Mouse (Mus musculus): ENCODE results near the gene Gm10681. TPM values are rescaled to one million over a fixed set of nuclear protein-coding genes. Genes with fewer than 3 reads are reported as not detected.

The Gm10681 gene
- polyA plus RNA-seq, 1 experiment from 2014 or later = not detected

Other genes starting within 250 kb of the Gm10681 start
- gene Phgdh, start 248.8 kb downstream of the Gm10681 start, polyA plus RNA-seq (2014; fragmentation: Nextera tagmentation; extraction: Ambion mirVana) = 175 and 193 TPM in 2 replicates
- 9.2 and 10.1 TPM in 2 replicates for gene Zfp697, start 206.3 kb downstream of the Gm10681 start, polyA plus RNA-seq (2014; fragmentation: Nextera tagmentation; extraction: Ambion mirVana)
- gene Gm4450, start 131.7 kb downstream of the Gm10681 start, polyA plus RNA-seq (2014; fragmentation: Nextera tagmentation; extraction: Ambion mirVana) = not detected in 2 replicates
- not detected in 2 replicates for gene Hsd3b4, start 78.3 kb downstream of the Gm10681 start, polyA plus RNA-seq (2014; fragmentation: Nextera tagmentation; extraction: Ambion mirVana)
- not detected in 2 replicates for gene Hsd3b5, start 41.4 kb upstream of the Gm10681 start, polyA plus RNA-seq (2014; fragmentation: Nextera tagmentation; extraction: Ambion mirVana)
- gene Hsd3b2, start 135.7 kb upstream of the Gm10681 start, polyA plus RNA-seq (2014; fragmentation: Nextera tagmentation; extraction: Ambion mirVana) = not detected in 2 replicates
- gene Hsd3b3, start 174.3 kb upstream of the Gm10681 start, polyA plus RNA-seq (2014; fragmentation: Nextera tagmentation; extraction: Ambion mirVana) = not detected in 2 replicates
- gene Hsd3b6, start 225.6 kb upstream of the Gm10681 start, polyA plus RNA-seq (2014; fragmentation: Nextera tagmentation; extraction: Ambion mirVana) = 0.88 and 1.8 TPM in 2 replicates